Mouse (Mus musculus) forebrain, embryonic 11.5 days (tissue): ENCODE measurements around the gene Gm20821. TPM values are rescaled to one million over a fixed set of nuclear protein-coding genes. Genes with fewer than 3 reads are reported as not detected.
"Not testable (repeated sequence)": the region's sequence is repeated elsewhere in the genome, so short reads cannot be mapped to it uniquely, and the experiment has no call there.

Experiments
- ATAC-seq: fragments of 200-750 bp; cut with Nextera tagmentation; replicated peaks from 2 replicates; pipeline ENCODE4 v1.8.0; 2017; ENCODE audit warnings: moderate TSS enrichment; ENCODE audit not compliant: low FRiP score
- DNase-seq: peaks from one replicate; pipeline ENCODE4 v3.0.0-alpha.2; 2017; ENCODE audit warnings: low spot score
- H3K27ac ChIP-seq: fragments of 300-500 bp; sonication (generic); 2 replicates; pipeline ENCODE4 v1.5.1; 2014; ENCODE audit warnings: low read depth, low read length
- H3K27me3 ChIP-seq: fragments of 300-500 bp; sonication (generic); 2 replicates; pipeline ENCODE4 v1.6.1; 2014; ENCODE audit warnings: mild to moderate bottlenecking, low read length, mixed read lengths; ENCODE audit not compliant: control insufficient read depth, insufficient read depth
- H3K36me3 ChIP-seq: fragments of 300-500 bp; sonication (generic); 2 replicates; pipeline ENCODE4 v1.6.1; 2014; ENCODE audit warnings: mild to moderate bottlenecking, low read length, moderate library complexity, mixed read lengths; ENCODE audit not compliant: control insufficient read depth, insufficient read depth
- H3K4me1 ChIP-seq: fragments of 300-500 bp; sonication (generic); replicated peaks from 2 replicates; pipeline ENCODE4 v1.6.1; 2014; ENCODE audit warnings: low read length, mixed read lengths; ENCODE audit not compliant: control insufficient read depth, insufficient read depth
- H3K4me2 ChIP-seq: fragments of 300-500 bp; sonication (generic); 2 replicates; pipeline ENCODE4 v1.6.1; 2014; ENCODE audit warnings: low read depth, mild to moderate bottlenecking, low read length, moderate library complexity, mixed read lengths; ENCODE audit not compliant: severe bottlenecking
- H3K4me3 ChIP-seq: fragments of 300-500 bp; sonication (generic); 2 replicates; pipeline ENCODE4 v1.5.1; 2014; ENCODE audit warnings: low read depth, low read length
- H3K9ac ChIP-seq: fragments of 300-500 bp; sonication (generic); 2 replicates; pipeline ENCODE4 v1.6.1; 2014; ENCODE audit warnings: low read length
- H3K9me3 ChIP-seq: fragments of 300-500 bp; sonication (generic); 2 replicates; pipeline ENCODE4 v1.6.1; 2016; ENCODE audit warnings: low read length, mixed read lengths; ENCODE audit not compliant: control insufficient read depth
- WGBS: fragments of 180-500 bp; shearing (Covaris S2); extraction: QIAGEN DNeasy Blood & Tissue Kit; methylation state at CpG from one replicate; pipeline ENCODE4 v1.1.7; 2014; 5-methylcytosine and 5-hydroxymethylcytosine counted together
- polyA plus RNA-seq: library from polyadenylated mRNA; unstranded; fragments of >200 nt; fragmentation: Nextera tagmentation; extraction: Ambion mirVana; gene quantifications from 2 replicates; pipeline ENCODE4 v1.2.1, GENCODE M21; 2014

Gene Gm20821
- polyA plus RNA-seq = not detected in 2 replicates

DNA sequence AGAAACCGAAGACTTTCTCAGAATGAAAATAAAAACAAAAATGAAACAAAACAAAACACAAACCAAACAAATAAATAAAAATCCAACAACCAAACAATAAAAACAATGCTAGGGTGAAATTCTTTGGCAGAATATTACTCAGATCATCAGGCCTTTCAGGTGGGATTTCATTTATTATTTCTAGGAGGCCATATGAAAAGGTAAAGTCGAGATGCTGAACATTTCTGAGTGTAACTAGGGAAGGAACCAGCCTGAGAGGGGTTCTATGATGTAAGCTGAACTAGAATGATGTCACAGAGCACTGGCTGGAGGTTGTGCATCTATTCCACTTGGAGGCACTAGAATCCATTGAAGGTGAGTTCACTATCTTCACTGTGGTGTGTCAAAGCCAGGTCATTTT, at the start of gene Gm20821:
Gene Gm20821 (plus strand): TSS at position 301 of the 400 bp plus-strand sequence.
- H3K27ac ChIP-seq, H3K4me1 ChIP-seq, H3K36me3 ChIP-seq, H3K9ac ChIP-seq, H3K4me3 ChIP-seq, H3K27me3 ChIP-seq, H3K9me3 ChIP-seq, ATAC-seq, H3K4me2 ChIP-seq, DNase-seq: not testable (repeated sequence)
- WGBS = 33% methylated on average over 2 of the region's 2 CpGs
